8 mouse cellular contexts compared by ENCODE assay signal in genomic region chr11:116127156-116127980, GRCm38 (mm10). TPM values are rescaled to one million over a fixed set of nuclear protein-coding genes. Genes with fewer than 3 reads are reported as not detected.
DNase-seq lines count a peak whose midpoint lies in the region; TF ChIP-seq lines count a peak whose summit lies in the region.

TSS of gene Trim47 (minus strand) at chr11:116127210.

- no peaks in the 10 kb centered on the region for H3K27me3 ChIP-seq in kidney, adult 2 months (replicated peaks; ENCODE audit: control insufficient read depth, insufficient read depth, low read length)

- H3K4me3 ChIP-seq in kidney, adult 2 months (ENCODE audit: insufficient read depth, low read depth, low read length), result no peak within 1 kb of the TSS
- no peak within 1 kb of the TSS for H3K4me3 ChIP-seq in lung, adult 2 months (replicated peaks; ENCODE audit: extremely low read depth, low read depth, low read length)

- WGBS in kidney, adult 2 months, result 41% methylated on average over 23 of the region's 23 CpGs
- WGBS in lung, adult 2 months, result 46% methylated on average over 23 of the region's 23 CpGs

- H3K4me1 ChIP-seq in kidney, adult 2 months (ENCODE audit: control insufficient read depth, insufficient read depth, low read length), result peaks cover 27% of the 10 kb centered on the region
- H3K4me1 ChIP-seq in lung, adult 2 months (ENCODE audit: control insufficient read depth, insufficient read depth, low read length), result peaks cover 23% of the 10 kb centered on the region

- H3K36me3 ChIP-seq in kidney, adult 2 months (ENCODE audit: control insufficient read depth, insufficient read depth, low read length), result peaks cover 4% of the 10 kb centered on the region

- DNase-seq in ZHBTc4 (ENCODE audit: low read depth, low spot score), result peak; percentile 90
- DNase-seq in cerebellum, adult 9-11 months, result peak; percentile 64
- peak; percentile 77 to 83 for DNase-seq in heart, adult 9 months (ENCODE audit: low spot score in 2 of 2)
- peak; percentile 94 for DNase-seq in kidney, adult 2 months
- DNase-seq in lung, adult 2 months, result no peak
- peak; percentile 88 for DNase-seq in ovary, postnatal 36 days (ENCODE audit: low spot score)
- no peak for DNase-seq in layer of hippocampus, postnatal 36 days
- DNase-seq in layer of hippocampus, postnatal 10 days (ENCODE audit: low spot score in 2 of 2), result no peak

- H3K27ac ChIP-seq in kidney, adult 2 months (ENCODE audit: insufficient read depth, low read depth, low read length), result no peak within 1 kb of the TSS

- TF ChIP-seq POLR2A in kidney, adult 2 months (IDR thresholded peaks at IDR 0.05; ENCODE audit: low read depth, low read length), result no peak
- no peak for TF ChIP-seq POLR2A in lung, adult 2 months (IDR thresholded peaks at IDR 0.05; ENCODE audit: borderline replicate concordance, extremely low read depth, low read depth, low read length)

- TF ChIP-seq CTCF in kidney, adult 2 months (conservative IDR thresholded peaks at IDR 0.05; ENCODE audit: insufficient read depth, insufficient read length, low read depth, low read length), result no peak
- no peak for TF ChIP-seq CTCF in lung, adult 2 months (IDR thresholded peaks at IDR 0.05; ENCODE audit: insufficient read depth, low read length)

RNA-seq across cellular contexts. Expression of gene Trim47, which starts in this region (rescaled TPM):
- 34.9 and 39.6 TPM in 2 replicates for polyA plus RNA-seq in kidney, adult 2 months (2012; rRNA removed)
- polyA plus RNA-seq in lung, adult 2 months (2012; rRNA removed), result 44.6 and 55.5 TPM in 2 replicates
- 1 to 10 TPM; 4.4 to 4.6 TPM for total RNA-seq in layer of hippocampus, postnatal 36 days (2021)
- total RNA-seq in layer of hippocampus, postnatal 10 days (2021), result 1 to 10 TPM; 6.4 to 7.2 TPM

Comparison
In these comparisons a context has a peak if more than half of its experiments do, and no peak if none do; other contexts are left out.
1. DNase-seq: peak in ZHBTc4 (single experiment), cerebellum, adult 9-11 months (single experiment), heart, adult 9 months (2 of 2), kidney, adult 2 months (single experiment) and ovary, postnatal 36 days (single experiment); none in lung, adult 2 months (single experiment), layer of hippocampus, postnatal 36 days (0 of 2) and layer of hippocampus, postnatal 10 days (0 of 2).